Mouse (Mus musculus): ENCODE results near the gene Mettl23.

DNA sequence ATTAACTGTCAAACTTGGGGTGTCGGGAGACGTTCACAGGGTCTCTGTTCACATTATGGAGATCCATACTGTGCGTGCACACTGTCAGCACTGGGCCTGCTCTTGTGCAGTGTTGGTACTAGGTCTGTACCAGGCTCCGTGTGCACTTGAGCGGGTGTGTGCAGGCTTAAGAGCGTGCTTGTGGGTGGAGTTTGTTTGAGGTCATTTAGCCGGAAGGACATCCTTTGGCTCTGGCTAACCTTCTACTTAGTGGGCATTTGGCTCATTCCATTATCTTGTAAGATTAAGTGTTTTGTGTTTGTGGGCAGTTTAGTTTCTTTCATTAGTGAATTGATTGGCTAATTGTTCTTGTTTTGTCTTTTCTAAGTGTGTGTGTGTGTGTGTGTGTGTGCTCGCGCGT is 39.4 kb downstream of the Mettl23 start:
- TF ChIP-seq CTCF (IDR thresholded peaks at IDR 0.05; ENCODE audit: control insufficient read depth, insufficient read depth, insufficient replicate concordance, low read depth, low read length) (no peak), POLR2A (IDR thresholded peaks at IDR 0.05; ENCODE audit: control insufficient read depth, low read depth, low read length) (no peak)
